Mouse (Mus musculus): ENCODE measurements at regions not wholly inside any gene's neighbourhood (a gene's known extent, or its start where the extent isn't known, plus 50 kb on each side); places are given as distances from the start of the nearest gene placed in this dataset.

GRCm38 (mm10) chr4:131118586-131118985 is 174.4 kb downstream of the Matn1 start:
- Histone ChIP-seq H3K9me3 (ENCODE audit: low read length) (no peaks in the 10 kb centered on the region), H3K4me2 (replicated peaks; ENCODE audit: low read depth, low read length) (no peak overlapping the region), H3K4me1 (ENCODE audit: insufficient read depth, low read depth, low read length) (no peaks in the 10 kb centered on the region), H3K27me3 (replicated peaks; ENCODE audit: insufficient read depth, low read length) (no peaks in the 10 kb centered on the region), H3K4me3 (ENCODE audit: low read depth, low read length) (no peak overlapping the region), H3K27ac (ENCODE audit: low read length) (no peak overlapping the region), H3K36me3 (ENCODE audit: insufficient read depth, low read length) (no peaks in the 10 kb centered on the region), H3K9ac (replicated peaks; ENCODE audit: low read depth) (no peak overlapping the region)
- ATAC-seq (no peak), DNase-seq (ENCODE audit: low spot score) (no peak)
- 67% methylated on average over 4 of the region's 4 CpGs for WGBS
- TF ChIP-seq CTCF (IDR thresholded peaks at IDR 0.05) (no peak), EP300 (IDR thresholded peaks at IDR 0.05) (no peak)

- WGBS, result 70% methylated on average over 2 of the region's 2 CpGs
These were observed 175.4 kb downstream of the Matn1 start for GRCm38 (mm10) chr4:131119621-131120020.

GRCm38 (mm10) chr4:131120680-131121079 is 176.5 kb downstream of the Matn1 start:
- no peaks in the 10 kb centered on the region for H3K4me1 ChIP-seq (ENCODE audit: insufficient read depth, low read depth, low read length)
- no peak overlapping the region for H3K4me3 ChIP-seq (ENCODE audit: low read depth, low read length)
- H3K9ac ChIP-seq (replicated peaks; ENCODE audit: low read depth), result no peak overlapping the region
- no peak overlapping the region for H3K4me2 ChIP-seq (replicated peaks; ENCODE audit: low read depth, low read length)
- no peak overlapping the region for H3K27ac ChIP-seq (ENCODE audit: low read length)
- no peak for TF ChIP-seq CTCF (IDR thresholded peaks at IDR 0.05)
- TF ChIP-seq EP300 (IDR thresholded peaks at IDR 0.05), result no peak
- WGBS, result 83% methylated on average over 5 of the region's 5 CpGs
- no peaks in the 10 kb centered on the region for H3K9me3 ChIP-seq (ENCODE audit: low read length)
- no peak for DNase-seq (ENCODE audit: low spot score)
- H3K36me3 ChIP-seq (ENCODE audit: insufficient read depth, low read length), result no peaks in the 10 kb centered on the region
- H3K27me3 ChIP-seq (replicated peaks; ENCODE audit: insufficient read depth, low read length), result no peaks in the 10 kb centered on the region
- no peak for ATAC-seq

More at GRCm38 (mm10) chr4:131119621-131120020, 175.4 kb downstream of the Matn1 start:
- H3K4me3 ChIP-seq (ENCODE audit: low read depth, low read length), result no peak overlapping the region
- DNase-seq (ENCODE audit: low spot score) (no peak), ATAC-seq (no peak)
- H3K4me1 ChIP-seq (ENCODE audit: insufficient read depth, low read depth, low read length), result no peaks in the 10 kb centered on the region
- no peak overlapping the region for H3K27ac ChIP-seq (ENCODE audit: low read length)
- H3K9me3 ChIP-seq (ENCODE audit: low read length), result no peaks in the 10 kb centered on the region
- TF ChIP-seq EP300 (IDR thresholded peaks at IDR 0.05), result no peak
- no peak for TF ChIP-seq CTCF (IDR thresholded peaks at IDR 0.05)
- no peaks in the 10 kb centered on the region for H3K36me3 ChIP-seq (ENCODE audit: insufficient read depth, low read length)
- H3K9ac ChIP-seq (replicated peaks; ENCODE audit: low read depth), result no peak overlapping the region
- no peaks in the 10 kb centered on the region for H3K27me3 ChIP-seq (replicated peaks; ENCODE audit: insufficient read depth, low read length)
- H3K4me2 ChIP-seq (replicated peaks; ENCODE audit: low read depth, low read length), result no peak overlapping the region

GRCm38 (mm10) chr4:131125975-131126374 is 181.8 kb downstream of the Matn1 start:
- H3K27ac ChIP-seq (ENCODE audit: low read length), result no peak overlapping the region
- H3K36me3 ChIP-seq (ENCODE audit: insufficient read depth, low read length), result no peaks in the 10 kb centered on the region
- no peak overlapping the region for H3K9ac ChIP-seq (replicated peaks; ENCODE audit: low read depth)
- ATAC-seq (no peak), DNase-seq (ENCODE audit: low spot score) (no peak)
- H3K4me1 ChIP-seq (ENCODE audit: insufficient read depth, low read depth, low read length), result no peaks in the 10 kb centered on the region
- no peaks in the 10 kb centered on the region for H3K9me3 ChIP-seq (ENCODE audit: low read length)
- 49% methylated on average over 7 of the region's 7 CpGs for WGBS
- H3K4me3 ChIP-seq (ENCODE audit: low read depth, low read length), result no peak overlapping the region
- TF ChIP-seq CTCF (IDR thresholded peaks at IDR 0.05) (no peak), EP300 (IDR thresholded peaks at IDR 0.05) (no peak)
- no peaks in the 10 kb centered on the region for H3K27me3 ChIP-seq (replicated peaks; ENCODE audit: insufficient read depth, low read length)
- no peak overlapping the region for H3K4me2 ChIP-seq (replicated peaks; ENCODE audit: low read depth, low read length)

DNA sequence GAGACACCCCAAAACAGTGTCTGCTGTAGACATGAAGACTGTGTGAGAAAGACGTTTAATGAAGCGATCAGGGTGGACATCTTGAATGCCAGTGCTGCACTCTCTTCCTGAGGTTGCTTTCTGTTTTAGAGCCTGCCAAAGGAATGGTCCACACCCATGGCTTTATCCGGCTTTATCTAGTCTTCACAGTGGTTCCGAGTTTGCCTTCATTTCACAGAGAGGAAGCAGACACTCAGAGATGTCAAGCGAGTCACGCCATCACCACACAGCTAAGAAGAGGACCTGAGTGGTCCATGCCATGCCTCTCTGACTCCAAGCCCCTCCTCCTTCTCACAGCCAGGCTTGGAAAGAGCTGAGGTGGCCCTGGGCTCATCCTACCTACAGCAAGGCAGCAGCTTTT is 182.7 kb downstream of the Matn1 start:
- Histone ChIP-seq H3K4me2 (replicated peaks; ENCODE audit: low read depth, low read length) (no peak overlapping the region), H3K9ac (replicated peaks; ENCODE audit: low read depth) (no peak overlapping the region), H3K4me1 (ENCODE audit: insufficient read depth, low read depth, low read length) (no peaks in the 10 kb centered on the region), H3K9me3 (ENCODE audit: low read length) (no peaks in the 10 kb centered on the region), H3K27me3 (replicated peaks; ENCODE audit: insufficient read depth, low read length) (no peaks in the 10 kb centered on the region), H3K36me3 (ENCODE audit: insufficient read depth, low read length) (no peaks in the 10 kb centered on the region), H3K4me3 (ENCODE audit: low read depth, low read length) (no peak overlapping the region), H3K27ac (ENCODE audit: low read length) (no peak overlapping the region)
- WGBS, result 68% methylated on average over 6 of the region's 6 CpGs
- TF ChIP-seq CTCF (IDR thresholded peaks at IDR 0.05), result no peak
- no peak for TF ChIP-seq EP300 (IDR thresholded peaks at IDR 0.05)
- DNase-seq (ENCODE audit: low spot score) (no peak), ATAC-seq (no peak)

DNA sequence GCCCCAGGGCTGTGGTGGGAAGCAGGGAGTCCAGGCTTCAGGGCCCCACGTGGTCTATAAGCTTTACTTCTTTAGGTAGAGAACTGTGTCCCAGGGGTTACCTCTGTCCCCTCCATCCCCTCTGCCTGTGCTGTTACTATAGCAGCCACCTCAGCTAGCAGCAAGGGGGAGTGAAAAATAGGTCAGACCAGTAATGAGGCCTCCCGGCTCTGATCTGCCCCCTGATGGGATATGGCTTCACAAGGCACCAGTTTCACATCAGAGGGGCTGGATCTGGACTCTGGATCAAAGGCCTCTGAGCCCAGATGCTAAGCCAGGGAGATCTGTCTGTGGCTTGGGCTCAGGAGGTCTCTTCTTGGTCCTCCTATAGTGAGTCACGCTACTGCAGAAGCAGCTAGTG is 184.5 kb downstream of the Matn1 start:
- TF ChIP-seq CTCF (IDR thresholded peaks at IDR 0.05) (no peak), EP300 (IDR thresholded peaks at IDR 0.05) (no peak)
- ATAC-seq, result no peak
- H3K4me2 ChIP-seq (replicated peaks; ENCODE audit: low read depth, low read length), result no peak overlapping the region
- no peak overlapping the region for H3K4me3 ChIP-seq (ENCODE audit: low read depth, low read length)
- no peak overlapping the region for H3K27ac ChIP-seq (ENCODE audit: low read length)
- H3K27me3 ChIP-seq (replicated peaks; ENCODE audit: insufficient read depth, low read length), result no peaks in the 10 kb centered on the region
- 47% methylated on average over 3 of the region's 3 CpGs for WGBS
- H3K9me3 ChIP-seq (ENCODE audit: low read length), result no peaks in the 10 kb centered on the region
- no peak overlapping the region for H3K9ac ChIP-seq (replicated peaks; ENCODE audit: low read depth)
- no peak for DNase-seq (ENCODE audit: low spot score)
- H3K4me1 ChIP-seq (ENCODE audit: insufficient read depth, low read depth, low read length), result no peaks in the 10 kb centered on the region
- no peaks in the 10 kb centered on the region for H3K36me3 ChIP-seq (ENCODE audit: insufficient read depth, low read length)

- DNase-seq (ENCODE audit: low spot score), result no peak
- no peak overlapping the region for H3K9ac ChIP-seq (replicated peaks; ENCODE audit: low read depth)
- WGBS, result 0% methylated on average over 1 of the region's 1 CpGs
- no peak for ATAC-seq
- H3K4me2 ChIP-seq (replicated peaks; ENCODE audit: low read depth, low read length), result no peak overlapping the region
- no peaks in the 10 kb centered on the region for H3K4me1 ChIP-seq (ENCODE audit: insufficient read depth, low read depth, low read length)
- no peaks in the 10 kb centered on the region for H3K27me3 ChIP-seq (replicated peaks; ENCODE audit: insufficient read depth, low read length)
- H3K4me3 ChIP-seq (ENCODE audit: low read depth, low read length), result no peak overlapping the region
- H3K27ac ChIP-seq (ENCODE audit: low read length), result no peak overlapping the region
- H3K9me3 ChIP-seq (ENCODE audit: low read length), result no peaks in the 10 kb centered on the region
- H3K36me3 ChIP-seq (ENCODE audit: insufficient read depth, low read length), result no peaks in the 10 kb centered on the region
- TF ChIP-seq EP300 (IDR thresholded peaks at IDR 0.05) (no peak), CTCF (IDR thresholded peaks at IDR 0.05) (no peak)
These were observed 188.0 kb downstream of the Matn1 start for GRCm38 (mm10) chr4:131132201-131132600.
